Mouse (Mus musculus) bone marrow, adult 2 months (tissue): Measurements from ENCODE around the gene Etv6.

Experiments used
- CTCF ChIP-seq: fragments of 200-500 bp; IDR thresholded peaks from 2 replicates; pipeline ENCODE4 v1.5.1; 2011; ENCODE audit warnings: low read length, control low read depth; ENCODE audit not compliant: control insufficient read depth, insufficient read depth
- POLR2A ChIP-seq: fragments of 200-500 bp; IDR thresholded peaks from 2 replicates; pipeline ENCODE4 v1.6.1; 2011; ENCODE audit warnings: low read depth, mild to moderate bottlenecking, control low read depth, low read length, borderline replicate concordance; ENCODE audit not compliant: control insufficient read depth

DNA sequence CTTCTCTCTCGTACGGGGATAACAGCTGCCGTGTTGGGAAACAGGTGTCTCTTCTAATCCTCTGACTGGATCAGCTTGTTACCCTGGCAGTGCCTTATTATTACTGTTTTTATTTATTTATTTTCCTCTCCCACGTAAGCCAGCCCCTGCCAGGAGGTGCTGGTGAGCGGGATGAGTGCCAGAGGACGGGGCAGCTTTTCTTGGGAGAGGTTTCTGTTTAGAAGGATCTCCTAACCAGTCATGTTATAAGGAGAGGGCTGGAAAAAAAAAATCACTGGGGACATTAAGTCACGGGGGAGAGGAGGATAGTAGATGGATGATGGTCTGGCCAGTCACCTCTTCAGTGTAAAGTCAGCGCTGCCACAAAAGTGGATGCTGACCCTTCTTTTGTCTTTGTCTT, 15.0 kb downstream of the Etv6 start:
- TF ChIP-seq CTCF, result no peak
- TF ChIP-seq POLR2A, result no peak
